Mouse (Mus musculus) urinary bladder, postnatal 36 days (tissue): ENCODE measurements around the gene Dhx9.
"Not testable (repeated sequence)": the region's sequence is repeated elsewhere in the genome, so short reads cannot be mapped to it uniquely, and the experiment has no call there.

Experiments
- DNase-seq, 2 experiments: peaks; one replicate each; pipeline ENCODE4 v3.0.0; 2022; ENCODE audit warnings: low spot score in 2 of 2, mixed read lengths in 1 of 2

The Dhx9 gene

GRCm38 (mm10) chr1:153486120-153486519 lies 1.3 kb downstream of the Dhx9 start:
- DNase-seq: not testable (repeated sequence)

- no peak for DNase-seq
Observed at GRCm38 (mm10) chr1:153485201-153485796, 2.2 kb downstream of the Dhx9 start.

- DNase-seq: no peak
Observed at GRCm38 (mm10) chr1:153481025-153481412, 6.4 kb downstream of the Dhx9 start.

GRCm38 (mm10) chr1:153480386-153481024 lies 7.0 kb downstream of the Dhx9 start:
- DNase-seq: peak in 1 of 2 experiments; percentile 44

- no peak for DNase-seq
Observed at GRCm38 (mm10) chr1:153479296-153479695, 8.2 kb downstream of the Dhx9 start.

GRCm38 (mm10) chr1:153461796-153462195 lies 25.7 kb downstream of the Dhx9 start:
- no peak for DNase-seq

GRCm38 (mm10) chr1:153456137-153456536 lies 31.3 kb downstream of the Dhx9 start:
- no peak for DNase-seq

- DNase-seq: no peak
Observed at GRCm38 (mm10) chr1:153453146-153453642, 34.3 kb downstream of the Dhx9 start.

- DNase-seq: no peak
Observed at GRCm38 (mm10) chr1:153451237-153452154, 36.0 kb downstream of the Dhx9 start.

- no peak for DNase-seq
Observed at GRCm38 (mm10) chr1:153446120-153446831, 41.2 kb downstream of the Dhx9 start.

- DNase-seq: no peak
Observed at GRCm38 (mm10) chr1:153443632-153444031, 43.8 kb downstream of the Dhx9 start.

GRCm38 (mm10) chr1:153443019-153443418 lies 44.4 kb downstream of the Dhx9 start:
- DNase-seq: no peak

- no peak for DNase-seq
Observed at GRCm38 (mm10) chr1:153441656-153442055, 45.8 kb downstream of the Dhx9 start.

GRCm38 (mm10) chr1:153440752-153441151 lies 46.7 kb downstream of the Dhx9 start:
- no peak for DNase-seq

GRCm38 (mm10) chr1:153437536-153437935 lies 49.9 kb downstream of the Dhx9 start:
- DNase-seq: no peak

GRCm38 (mm10) chr1:153433851-153434589 lies 53.4 kb downstream of the Dhx9 start:
- no peak for DNase-seq

- DNase-seq: no peak
Observed at GRCm38 (mm10) chr1:153432329-153432728, 55.1 kb downstream of the Dhx9 start.

- no peak for DNase-seq
Observed at GRCm38 (mm10) chr1:153431701-153432100, 55.8 kb downstream of the Dhx9 start.

- no peak for DNase-seq
Observed at GRCm38 (mm10) chr1:153431158-153431557, 56.3 kb downstream of the Dhx9 start.

- peak; percentile 26 to 29 for DNase-seq
Observed at GRCm38 (mm10) chr1:153424770-153425584, 62.5 kb downstream of the Dhx9 start, which contains the start of gene Shcbp1l. Shcbp1l (plus strand) TSS chr1:153425162.
